Mouse (Mus musculus): ENCODE results near the gene Tmbim1. TPM values are rescaled to one million over a fixed set of nuclear protein-coding genes. Genes with fewer than 3 reads are reported as not detected.

Gene Tmbim1
- polyA plus RNA-seq, 1 experiment from 2014 or later = 18.5 TPM

DNA sequence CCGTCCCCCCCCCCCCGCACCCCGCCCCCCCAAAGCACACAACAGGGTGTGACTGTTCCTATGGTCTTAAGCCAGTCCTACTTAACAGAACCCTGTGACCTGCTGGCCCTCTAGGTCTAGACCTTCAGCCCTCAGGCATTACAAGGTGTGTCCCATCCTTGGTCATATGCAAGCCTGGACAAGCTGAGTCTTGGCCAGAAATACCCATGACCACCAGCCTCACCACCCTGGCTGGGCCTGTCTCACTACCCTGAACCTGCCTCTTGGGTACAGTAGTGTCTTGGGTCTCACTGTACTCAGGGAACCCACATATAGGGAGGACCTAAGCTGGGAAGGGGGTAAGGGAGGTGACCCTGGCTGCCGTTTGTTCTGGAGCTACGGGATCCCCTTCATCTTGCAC is 32.6 kb upstream of the Tmbim1 start:
- Histone ChIP-seq H3K36me3 (replicated peaks; ENCODE audit: insufficient read depth, low read length) (no peaks in the 10 kb centered on the region), H3K4me3 (ENCODE audit: low read depth, low read length) (no peak overlapping the region), H3K9me3 (ENCODE audit: low read length) (no peaks in the 10 kb centered on the region), H3K9ac (replicated peaks) (no peak overlapping the region), H3K4me2 (ENCODE audit: low read depth, low read length) (no peak overlapping the region), H3K4me1 (ENCODE audit: insufficient read depth) (peaks cover 3% of the 10 kb centered on the region), H3K27ac (ENCODE audit: low read depth) (no peak overlapping the region), H3K27me3 (ENCODE audit: insufficient read depth, low read length) (no peaks in the 10 kb centered on the region)
- TF ChIP-seq CTCF (IDR thresholded peaks at IDR 0.05; ENCODE audit: low read depth) (no peak), EP300 (IDR thresholded peaks at IDR 0.05; ENCODE audit: low read depth) (no peak)
- DNase-seq (no peak), ATAC-seq (no peak)
- WGBS (ENCODE audit: insufficient replicate concordance) = 60% methylated on average over 5 of the region's 5 CpGs

DNA sequence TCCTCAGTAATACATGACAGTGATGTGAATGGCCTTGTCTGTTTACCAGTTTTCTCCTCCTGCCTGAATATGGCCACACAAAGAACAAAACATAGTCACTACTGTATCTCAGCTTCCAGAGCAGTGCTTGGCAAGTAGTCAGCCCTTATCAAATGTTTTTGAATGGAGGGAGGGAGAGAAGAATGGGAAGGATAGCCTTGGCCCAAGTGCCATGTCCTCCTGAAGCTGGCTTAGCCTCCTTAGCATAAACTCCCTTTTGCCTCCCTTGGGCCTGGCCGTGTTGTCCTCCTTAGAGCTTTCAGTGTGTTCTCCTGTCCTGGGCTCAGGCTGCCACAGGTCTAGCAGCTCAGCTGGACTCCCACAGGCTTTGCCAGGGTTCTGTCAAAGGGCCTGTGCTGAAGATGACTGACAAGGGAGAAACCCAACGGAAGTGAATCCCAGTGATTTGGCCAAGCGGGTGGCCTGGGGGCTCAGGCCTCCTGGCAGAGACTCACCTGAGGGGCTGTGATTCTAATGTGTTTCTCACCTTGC is 31.9 kb upstream of the Tmbim1 start:
- no peak overlapping the region for H3K27ac ChIP-seq (ENCODE audit: low read depth)

GRCm38 (mm10) chr1:74335436-74336170 is 30.2 kb upstream of the Tmbim1 start:
- Histone ChIP-seq H3K9me3 (ENCODE audit: low read length) (no peaks in the 10 kb centered on the region), H3K4me2 (ENCODE audit: low read depth, low read length) (no peak overlapping the region), H3K4me1 (ENCODE audit: insufficient read depth) (peaks cover 27% of the 10 kb centered on the region), H3K27ac (ENCODE audit: low read depth) (no peak overlapping the region), H3K27me3 (ENCODE audit: insufficient read depth, low read length) (no peaks in the 10 kb centered on the region), H3K4me3 (ENCODE audit: low read depth, low read length) (no peak overlapping the region), H3K36me3 (replicated peaks; ENCODE audit: insufficient read depth, low read length) (no peaks in the 10 kb centered on the region), H3K9ac (replicated peaks) (no peak overlapping the region)
- DNase-seq (no peak), ATAC-seq (no peak)
- TF ChIP-seq EP300 (IDR thresholded peaks at IDR 0.05; ENCODE audit: low read depth) = no peak
- no peak for TF ChIP-seq CTCF (IDR thresholded peaks at IDR 0.05; ENCODE audit: low read depth)
- 68% methylated on average over 6 of the region's 6 CpGs for WGBS (ENCODE audit: insufficient replicate concordance)

More for the DNA sequence above, 31.9 kb upstream of the Tmbim1 start:
- Histone ChIP-seq H3K9me3 (ENCODE audit: low read length) (no peaks in the 10 kb centered on the region), H3K4me2 (ENCODE audit: low read depth, low read length) (no peak overlapping the region), H3K9ac (replicated peaks) (no peak overlapping the region), H3K36me3 (replicated peaks; ENCODE audit: insufficient read depth, low read length) (no peaks in the 10 kb centered on the region), H3K4me1 (ENCODE audit: insufficient read depth) (peaks cover 10% of the 10 kb centered on the region), H3K27me3 (ENCODE audit: insufficient read depth, low read length) (no peaks in the 10 kb centered on the region), H3K4me3 (ENCODE audit: low read depth, low read length) (no peak overlapping the region)
- TF ChIP-seq CTCF (IDR thresholded peaks at IDR 0.05; ENCODE audit: low read depth) (no peak), EP300 (IDR thresholded peaks at IDR 0.05; ENCODE audit: low read depth) (no peak)
- WGBS (ENCODE audit: insufficient replicate concordance) = 88% methylated on average over 3 of the region's 3 CpGs
- no peak for ATAC-seq
- DNase-seq = no peak

DNA sequence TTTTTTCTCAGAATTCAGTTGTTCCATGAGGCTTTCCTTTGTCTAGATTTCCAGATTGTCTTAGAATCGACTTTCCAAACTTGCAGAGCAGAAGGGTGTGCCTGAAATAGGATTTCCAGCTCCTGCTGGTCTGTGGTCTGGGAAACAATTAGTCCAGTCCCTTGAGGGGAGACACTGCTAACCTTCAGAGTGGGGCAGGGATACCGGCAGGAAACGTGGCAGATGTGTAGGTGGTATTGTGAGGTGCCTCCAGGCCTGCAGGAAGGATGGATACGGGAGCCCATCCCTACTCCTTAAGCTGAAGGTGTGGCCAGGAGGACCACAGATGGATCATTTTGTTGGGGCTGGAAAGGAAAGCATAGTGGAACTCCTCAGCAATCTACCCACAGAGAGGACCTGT is 29.6 kb upstream of the Tmbim1 start:
- H3K36me3 ChIP-seq (replicated peaks; ENCODE audit: insufficient read depth, low read length) = no peaks in the 10 kb centered on the region
- DNase-seq (no peak), ATAC-seq (no peak)
- no peak overlapping the region for H3K9ac ChIP-seq (replicated peaks)
- H3K9me3 ChIP-seq (ENCODE audit: low read length) = no peaks in the 10 kb centered on the region
- no peak overlapping the region for H3K4me3 ChIP-seq (ENCODE audit: low read depth, low read length)
- no peak overlapping the region for H3K4me2 ChIP-seq (ENCODE audit: low read depth, low read length)
- no peak overlapping the region for H3K27ac ChIP-seq (ENCODE audit: low read depth)
- WGBS (ENCODE audit: insufficient replicate concordance) = 75% methylated on average over 4 of the region's 4 CpGs
- no peak for TF ChIP-seq EP300 (IDR thresholded peaks at IDR 0.05; ENCODE audit: low read depth)
- TF ChIP-seq CTCF (IDR thresholded peaks at IDR 0.05; ENCODE audit: low read depth) = no peak
- H3K4me1 ChIP-seq (ENCODE audit: insufficient read depth) = peaks cover 27% of the 10 kb centered on the region
- no peaks in the 10 kb centered on the region for H3K27me3 ChIP-seq (ENCODE audit: insufficient read depth, low read length)

DNA sequence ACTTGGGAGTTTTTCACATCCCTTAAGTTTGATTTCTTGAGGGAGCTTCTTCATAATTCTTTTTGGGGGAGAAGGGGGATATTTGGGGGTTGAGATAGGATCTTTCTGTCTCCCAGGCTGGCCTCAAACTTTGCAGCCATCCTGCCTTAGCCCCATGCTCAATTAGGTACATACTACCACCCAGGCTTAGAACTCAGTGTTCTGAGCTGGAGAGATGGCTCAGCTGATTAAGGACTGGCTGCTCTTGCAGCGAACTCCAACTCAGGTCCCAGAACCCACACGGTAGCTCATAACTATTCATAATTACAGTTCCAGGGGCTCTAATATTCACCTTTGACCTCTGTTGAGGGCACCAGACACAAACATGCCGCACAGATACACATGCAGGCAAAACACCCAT is 29.2 kb upstream of the Tmbim1 start:
- 82% methylated on average over 3 of the region's 3 CpGs for WGBS (ENCODE audit: insufficient replicate concordance)
- no peaks in the 10 kb centered on the region for H3K36me3 ChIP-seq (replicated peaks; ENCODE audit: insufficient read depth, low read length)
- H3K27me3 ChIP-seq (ENCODE audit: insufficient read depth, low read length) = no peaks in the 10 kb centered on the region
- H3K9me3 ChIP-seq (ENCODE audit: low read length) = no peaks in the 10 kb centered on the region
- H3K4me1 ChIP-seq (ENCODE audit: insufficient read depth) = peaks cover 27% of the 10 kb centered on the region
- no peak overlapping the region for H3K9ac ChIP-seq (replicated peaks)
- no peak overlapping the region for H3K4me2 ChIP-seq (ENCODE audit: low read depth, low read length)
- no peak for TF ChIP-seq EP300 (IDR thresholded peaks at IDR 0.05; ENCODE audit: low read depth)
- TF ChIP-seq CTCF (IDR thresholded peaks at IDR 0.05; ENCODE audit: low read depth) = no peak
- ATAC-seq (no peak), DNase-seq (no peak)
- no peak overlapping the region for H3K4me3 ChIP-seq (ENCODE audit: low read depth, low read length)
- no peak overlapping the region for H3K27ac ChIP-seq (ENCODE audit: low read depth)

- H3K4me2 ChIP-seq (ENCODE audit: low read depth, low read length) = peak overlapping the region; percentile 73
- H3K9me3 ChIP-seq (ENCODE audit: low read length) = no peaks in the 10 kb centered on the region
- DNase-seq (no peak), ATAC-seq (no peak)
- TF ChIP-seq CTCF (IDR thresholded peaks at IDR 0.05; ENCODE audit: low read depth) = no peak
- no peak for TF ChIP-seq EP300 (IDR thresholded peaks at IDR 0.05; ENCODE audit: low read depth)
- H3K27me3 ChIP-seq (ENCODE audit: insufficient read depth, low read length) = no peaks in the 10 kb centered on the region
- H3K4me3 ChIP-seq (ENCODE audit: low read depth, low read length) = peak overlapping the region; percentile 37
- no peak overlapping the region for H3K9ac ChIP-seq (replicated peaks)
- H3K27ac ChIP-seq (ENCODE audit: low read depth) = no peak overlapping the region
- WGBS (ENCODE audit: insufficient replicate concordance) = 9% methylated on average over 9 of the region's 9 CpGs
- H3K4me1 ChIP-seq (ENCODE audit: insufficient read depth) = peaks cover 27% of the 10 kb centered on the region
- no peaks in the 10 kb centered on the region for H3K36me3 ChIP-seq (replicated peaks; ENCODE audit: insufficient read depth, low read length)
These were observed 27.5 kb upstream of the Tmbim1 start for GRCm38 (mm10) chr1:74332930-74333329.

All from liver, postnatal 0 days (tissue).